Mouse (Mus musculus): ENCODE measurements around the gene Bin2.

The Bin2 gene

DNA sequence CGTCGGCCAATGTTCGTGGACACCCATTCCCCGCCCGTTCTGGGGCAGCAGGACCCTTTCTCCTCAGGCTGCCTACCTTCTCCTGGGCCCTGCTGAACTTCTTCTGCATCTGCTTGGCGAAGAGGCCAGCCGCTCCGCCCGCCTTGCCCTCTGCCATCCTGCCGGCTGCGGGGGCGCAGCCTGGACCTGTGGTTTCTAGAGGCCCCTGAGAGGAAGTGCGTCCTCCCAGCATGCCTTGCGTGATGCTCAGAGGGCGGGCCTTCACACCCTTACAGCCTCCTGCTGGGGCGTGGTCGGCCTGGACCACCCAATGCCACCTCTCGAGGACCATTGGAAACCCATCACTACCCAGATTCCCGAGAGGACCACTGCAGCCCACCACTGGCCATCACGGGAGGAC lies at the start of gene Bin2:
TSS of gene Bin2 (minus strand) at position 217 of the 400 bp plus-strand sequence.
- peak; percentile 71 for DNase-seq (ENCODE audit: low read depth, low spot score)

- peak; percentile 64 for DNase-seq (ENCODE audit: low read depth, low spot score)
These were observed 49.2 kb upstream of the Bin2 start for GRCm38 (mm10) chr15:100718572-100718971.

DNA sequence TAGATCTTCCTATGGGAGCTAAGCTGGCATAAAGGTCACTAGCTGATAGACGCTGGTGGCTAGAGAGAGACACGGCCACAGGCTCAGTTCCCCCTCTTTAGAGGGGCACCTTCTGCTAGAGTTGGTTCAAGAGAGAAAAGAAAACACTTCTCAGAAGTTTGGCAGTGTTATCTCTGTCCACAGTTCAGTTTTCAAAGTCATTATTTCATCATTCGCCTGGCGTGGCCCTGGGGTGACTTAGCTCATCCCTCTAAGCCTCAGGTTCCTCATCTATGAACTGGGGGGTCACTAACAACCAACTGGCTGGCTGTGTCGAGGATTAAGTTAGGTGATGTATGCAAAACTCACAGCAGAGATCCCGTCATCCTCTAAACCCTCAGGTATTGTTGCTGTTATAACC lies 48.6 kb upstream of the Bin2 start:
- no peak for DNase-seq (ENCODE audit: low read depth, low spot score)

DNA sequence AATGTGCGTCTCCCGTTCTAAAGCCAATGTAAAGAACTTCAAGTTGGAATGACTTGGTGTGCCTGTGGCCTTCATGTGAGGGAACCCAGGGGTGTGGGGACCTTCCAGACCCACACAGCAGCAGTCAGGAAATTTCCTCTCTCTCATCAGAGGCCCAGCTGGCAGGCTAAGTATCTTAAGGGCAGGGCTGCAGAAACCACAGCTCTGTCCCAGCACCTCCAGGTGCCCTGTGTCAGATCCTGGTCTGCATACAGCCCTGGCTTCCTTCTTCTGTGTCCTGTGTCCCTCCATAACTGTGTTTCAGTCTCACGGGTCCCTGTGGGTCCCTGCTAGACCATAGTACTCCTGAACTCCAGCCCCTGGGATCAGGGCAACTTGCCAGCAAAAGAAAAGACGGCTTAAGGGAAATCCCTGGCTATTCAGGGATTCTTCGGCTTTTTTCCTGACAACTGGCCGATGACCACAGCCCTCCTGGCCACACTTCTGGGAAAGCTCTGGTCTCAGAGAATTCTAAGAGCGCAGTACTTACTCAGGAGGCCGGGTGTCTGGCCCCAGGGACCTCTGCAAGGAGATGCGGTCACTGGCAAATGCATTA lies 46.1 kb upstream of the Bin2 start:
- no peak for DNase-seq (ENCODE audit: low read depth, low spot score)

- DNase-seq (ENCODE audit: low read depth, low spot score) = no peak
These were observed 45.1 kb upstream of the Bin2 start for GRCm38 (mm10) chr15:100714470-100714869.

DNA sequence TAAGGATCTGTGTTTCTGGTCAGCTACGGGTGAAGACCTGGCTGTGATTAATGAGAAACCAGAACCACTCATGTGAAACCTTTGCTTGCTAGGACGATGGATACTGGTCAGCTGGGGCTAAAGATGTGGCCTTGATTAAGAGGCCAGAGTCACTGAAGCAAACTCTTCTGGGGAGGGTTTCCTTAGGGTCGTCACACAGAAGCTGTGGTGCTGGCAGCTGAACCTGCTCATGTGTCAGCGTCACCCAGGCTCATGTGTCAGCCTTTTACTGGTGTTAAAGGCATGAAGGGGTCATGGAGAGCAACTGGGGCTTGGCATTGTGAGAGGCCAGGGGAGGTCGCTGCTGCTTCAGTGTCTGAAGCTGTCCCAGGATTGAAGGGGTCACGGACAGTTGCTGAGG lies 41.5 kb upstream of the Bin2 start:
- DNase-seq (ENCODE audit: low read depth, low spot score) = no peak

- DNase-seq (ENCODE audit: low read depth, low spot score) = no peak
These were observed 39.2 kb upstream of the Bin2 start for GRCm38 (mm10) chr15:100708433-100709078.

DNA sequence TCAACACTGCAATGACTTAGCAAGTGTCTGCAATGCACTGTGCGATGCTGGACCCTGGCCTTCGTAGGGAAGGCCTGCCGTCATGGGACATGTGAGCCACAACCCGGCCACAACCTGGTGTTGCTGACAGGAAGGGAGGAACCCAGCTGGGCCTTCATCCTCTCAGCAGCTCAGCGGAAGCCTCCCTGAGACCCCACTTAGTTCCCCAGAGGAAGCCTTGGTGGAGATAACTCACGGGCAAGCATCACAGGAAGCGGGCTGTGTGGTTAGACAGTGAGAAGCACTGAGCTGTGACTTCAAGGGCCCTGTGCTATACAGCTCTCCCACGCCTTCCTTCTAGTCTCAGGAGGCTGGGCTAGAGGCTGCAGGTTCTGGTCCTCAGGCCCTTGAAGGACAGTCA lies 36.9 kb upstream of the Bin2 start:
- DNase-seq (ENCODE audit: low read depth, low spot score) = no peak

DNA sequence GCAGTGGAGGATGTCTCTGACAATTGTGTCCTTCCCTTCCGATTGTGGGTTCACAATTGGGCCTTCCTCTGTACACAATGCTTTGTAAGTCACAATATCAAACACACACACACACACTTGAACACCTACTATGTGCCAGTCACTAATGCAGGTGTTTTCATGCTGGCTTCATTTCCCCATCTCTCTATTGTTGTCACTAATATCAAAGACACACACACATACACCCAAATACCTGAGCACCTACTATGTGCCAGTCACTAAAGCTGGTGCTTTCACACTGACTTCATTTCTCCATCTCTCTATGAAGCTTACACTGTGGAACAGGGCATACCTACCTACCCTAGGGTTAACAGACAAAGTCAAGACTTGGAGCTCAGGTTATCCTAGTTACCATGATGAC lies 36.0 kb upstream of the Bin2 start:
- DNase-seq (ENCODE audit: low read depth, low spot score) = no peak

- no peak for DNase-seq (ENCODE audit: low read depth, low spot score)
These were observed 34.6 kb upstream of the Bin2 start for GRCm38 (mm10) chr15:100703913-100704312.

DNA sequence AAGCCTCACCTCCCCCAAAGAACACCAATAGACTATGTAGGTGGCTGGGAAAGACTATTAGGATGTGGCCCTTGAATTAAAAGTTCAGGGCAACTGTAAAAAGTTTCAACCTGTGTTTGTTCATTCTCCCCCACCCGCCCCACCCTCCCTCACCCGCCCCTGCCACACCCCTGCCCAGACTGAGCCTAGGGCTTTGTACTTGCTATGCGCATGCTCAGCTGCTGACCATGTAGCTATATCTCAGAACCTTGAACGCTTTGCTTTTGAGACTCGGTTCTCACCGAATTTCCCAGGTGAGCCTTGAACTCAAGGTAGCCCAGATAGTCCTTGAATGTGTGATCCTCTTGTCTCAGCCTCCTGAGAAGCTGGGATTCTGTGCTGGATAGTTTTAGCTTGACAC lies 32.5 kb upstream of the Bin2 start:
- no peak for DNase-seq (ENCODE audit: low read depth, low spot score)

DNA sequence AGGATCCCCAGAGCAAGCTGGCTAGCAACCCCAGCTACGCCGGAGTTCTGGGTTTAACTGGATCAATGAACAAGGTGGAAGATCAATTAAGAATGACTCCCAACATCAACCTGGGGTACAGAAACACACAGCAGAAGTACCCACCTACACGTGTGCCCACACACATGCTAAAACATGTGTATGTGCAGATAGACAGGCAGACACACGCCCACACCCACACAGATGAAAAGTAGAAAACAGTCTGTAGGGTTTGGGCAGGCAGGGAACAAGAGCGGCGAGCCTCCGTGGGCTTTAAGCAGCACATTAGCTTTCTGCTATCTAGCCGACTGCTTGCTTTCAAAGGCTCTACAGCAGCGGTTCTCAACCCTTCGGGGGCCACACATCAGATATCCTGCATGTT lies 31.8 kb upstream of the Bin2 start:
- no peak for DNase-seq (ENCODE audit: low read depth, low spot score)

DNA sequence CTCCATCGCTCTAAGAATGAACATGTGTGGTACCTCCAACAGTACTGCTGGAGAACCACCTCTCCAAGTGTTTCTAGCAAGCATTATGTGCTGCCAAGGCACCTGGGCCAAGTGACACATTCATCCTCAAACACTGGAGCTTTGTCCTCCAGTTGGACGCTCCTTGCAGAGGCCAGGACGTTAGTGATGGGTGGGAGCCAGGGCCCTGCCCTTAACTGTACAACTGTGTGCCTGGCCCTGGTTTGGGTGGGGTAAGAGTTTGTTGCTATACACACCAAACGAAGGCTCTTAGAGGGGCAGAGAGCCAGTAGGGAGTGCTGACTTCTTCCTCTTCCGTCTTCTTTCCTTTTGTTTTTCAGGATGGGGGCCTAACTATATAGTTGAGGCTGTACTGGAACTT lies 31.1 kb upstream of the Bin2 start:
- no peak for DNase-seq (ENCODE audit: low read depth, low spot score)

- DNase-seq (ENCODE audit: low read depth, low spot score) = peak; percentile 68
These were observed 30.0 kb upstream of the Bin2 start for GRCm38 (mm10) chr15:100699386-100699785.

DNA sequence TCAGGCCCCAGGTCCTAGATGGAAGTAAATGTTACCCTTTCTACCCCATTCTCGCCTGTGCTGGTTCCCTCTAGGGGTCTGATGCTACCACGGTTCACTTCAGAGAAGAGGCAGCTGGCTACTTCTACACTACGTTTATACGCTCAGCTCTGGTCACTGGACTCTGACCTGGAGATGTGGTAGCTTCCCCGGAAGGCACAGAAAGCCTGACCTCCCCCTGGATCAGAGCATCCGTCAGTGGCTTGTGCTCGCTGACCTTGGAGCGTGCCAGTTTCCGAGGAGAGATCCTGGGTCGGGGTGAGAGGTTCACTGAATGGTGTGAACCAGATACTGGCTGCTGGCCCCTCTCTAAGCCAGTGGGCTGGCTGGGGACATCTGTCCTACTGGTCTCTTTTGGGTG lies 28.7 kb upstream of the Bin2 start:
- no peak for DNase-seq (ENCODE audit: low read depth, low spot score)

- DNase-seq (ENCODE audit: low read depth, low spot score) = no peak
These were observed 25.1 kb upstream of the Bin2 start for GRCm38 (mm10) chr15:100694406-100694805.

DNA sequence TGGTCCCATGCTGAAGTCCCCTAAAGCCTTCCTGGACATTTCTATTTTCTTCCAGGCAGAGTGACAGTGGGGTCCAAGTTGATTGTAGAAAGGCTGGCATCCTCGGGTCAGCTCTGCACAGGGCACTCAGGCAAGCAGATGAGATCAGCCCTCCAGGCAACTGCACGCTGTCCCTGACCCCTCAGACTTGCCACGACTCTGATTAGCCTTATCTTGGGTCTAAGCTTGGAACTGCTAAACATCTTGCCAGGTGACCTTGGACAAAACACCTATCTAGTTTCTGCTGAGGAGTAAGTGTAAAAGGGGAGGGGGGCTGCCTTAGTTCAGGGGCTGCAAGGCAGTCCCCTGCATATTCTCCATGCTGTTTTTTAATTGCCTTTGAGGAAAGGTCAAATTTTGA lies 22.6 kb upstream of the Bin2 start:
- DNase-seq (ENCODE audit: low read depth, low spot score) = no peak

DNA sequence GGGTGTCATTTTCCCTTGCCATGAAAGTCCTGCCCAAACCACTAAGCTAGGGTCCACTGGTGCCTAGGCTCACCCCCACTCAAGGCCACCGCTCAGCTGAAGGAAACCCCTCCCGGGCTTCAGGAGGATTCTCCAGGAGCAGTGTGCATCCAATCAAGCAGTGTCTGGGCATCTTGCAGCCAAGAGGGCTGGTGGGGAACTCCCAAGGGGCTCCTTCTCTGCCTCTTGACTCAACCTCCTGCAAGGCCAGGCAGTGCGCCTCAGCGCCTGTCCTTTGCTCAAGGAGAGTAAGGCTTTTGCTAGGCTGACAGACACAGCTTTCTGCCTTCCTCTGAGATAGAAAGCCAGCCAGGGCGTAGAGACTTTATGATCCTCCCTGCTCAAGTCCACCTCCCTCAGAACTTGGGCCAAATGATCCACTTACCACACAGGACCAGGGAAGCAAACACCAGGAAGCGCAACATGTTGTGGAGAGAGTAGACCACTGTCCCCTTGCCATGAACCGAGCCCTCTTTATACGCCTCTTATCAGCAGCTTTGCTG lies 18.1 kb upstream of the Bin2 start, which contains the start of gene Cela1:
TSS of gene Cela1 (minus strand) at position 492 of the 542 bp plus-strand sequence.
- DNase-seq (ENCODE audit: low read depth, low spot score) = no peak

GRCm38 (mm10) chr15:100686989-100687388 lies 17.6 kb upstream of the Bin2 start:
- DNase-seq (ENCODE audit: low read depth, low spot score) = no peak

- no peak for DNase-seq (ENCODE audit: low read depth, low spot score)
These were observed 17.1 kb upstream of the Bin2 start for GRCm38 (mm10) chr15:100686434-100686833.

DNA sequence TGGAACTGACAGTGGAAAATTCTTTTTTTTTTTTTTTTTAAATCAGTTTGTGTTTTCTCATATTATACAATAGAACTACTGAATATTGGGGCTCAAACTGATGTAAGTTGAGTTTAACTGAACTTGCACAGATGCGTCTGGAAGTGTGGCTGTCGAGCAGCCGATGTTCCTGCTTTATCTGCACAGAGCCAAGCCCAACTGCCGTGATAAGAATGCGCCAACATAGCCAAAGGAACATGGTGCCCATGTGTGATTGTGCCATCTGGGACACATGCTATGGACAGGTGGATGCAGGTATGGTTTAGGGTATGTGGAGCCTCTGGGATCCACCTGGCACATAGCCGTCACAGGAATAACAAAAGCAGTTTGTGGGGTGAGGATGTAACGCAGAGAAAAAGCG lies 16.5 kb upstream of the Bin2 start:
- no peak for DNase-seq (ENCODE audit: low read depth, low spot score)

- peak; percentile 68 for DNase-seq (ENCODE audit: low read depth, low spot score)
These were observed 15.9 kb upstream of the Bin2 start for GRCm38 (mm10) chr15:100685255-100685654.

DNA sequence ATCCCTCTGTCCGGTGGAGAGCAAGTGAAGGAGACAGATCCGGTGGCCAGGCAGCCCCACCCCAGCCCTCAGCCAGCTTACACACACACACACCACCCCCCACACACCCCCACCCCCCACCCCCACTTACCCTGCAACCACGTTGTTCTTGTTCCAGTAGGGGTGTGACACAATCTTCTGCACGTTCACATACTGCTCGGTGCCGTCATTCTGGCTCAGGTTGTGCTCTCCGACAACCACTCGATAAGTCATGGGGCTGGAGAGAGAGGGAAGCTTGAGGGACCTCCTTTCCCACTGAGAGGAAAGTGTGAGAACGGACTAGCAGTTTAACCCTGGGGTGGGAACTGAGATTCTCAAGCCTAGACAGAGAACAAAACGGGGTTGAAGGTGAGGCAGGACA lies 15.1 kb upstream of the Bin2 start:
- no peak for DNase-seq (ENCODE audit: low read depth, low spot score)
